Mouse (Mus musculus) regulatory T cell (primary cell): ENCODE results near the gene Senp3.
"Not testable (repeated sequence)": the region's sequence is repeated elsewhere in the genome, so short reads cannot be mapped to it uniquely, and the experiment has no call there.

Experiments used
- in situ Hi-C: fragments of 300-600 bp; cut with MboI, MseI; formaldehyde crosslinking; loops from one replicate; pipeline ENCODE4 v1.15.1; 2025; ENCODE audit warnings: high pct_unique_total_duplicates

Senp3 gene

DNA sequence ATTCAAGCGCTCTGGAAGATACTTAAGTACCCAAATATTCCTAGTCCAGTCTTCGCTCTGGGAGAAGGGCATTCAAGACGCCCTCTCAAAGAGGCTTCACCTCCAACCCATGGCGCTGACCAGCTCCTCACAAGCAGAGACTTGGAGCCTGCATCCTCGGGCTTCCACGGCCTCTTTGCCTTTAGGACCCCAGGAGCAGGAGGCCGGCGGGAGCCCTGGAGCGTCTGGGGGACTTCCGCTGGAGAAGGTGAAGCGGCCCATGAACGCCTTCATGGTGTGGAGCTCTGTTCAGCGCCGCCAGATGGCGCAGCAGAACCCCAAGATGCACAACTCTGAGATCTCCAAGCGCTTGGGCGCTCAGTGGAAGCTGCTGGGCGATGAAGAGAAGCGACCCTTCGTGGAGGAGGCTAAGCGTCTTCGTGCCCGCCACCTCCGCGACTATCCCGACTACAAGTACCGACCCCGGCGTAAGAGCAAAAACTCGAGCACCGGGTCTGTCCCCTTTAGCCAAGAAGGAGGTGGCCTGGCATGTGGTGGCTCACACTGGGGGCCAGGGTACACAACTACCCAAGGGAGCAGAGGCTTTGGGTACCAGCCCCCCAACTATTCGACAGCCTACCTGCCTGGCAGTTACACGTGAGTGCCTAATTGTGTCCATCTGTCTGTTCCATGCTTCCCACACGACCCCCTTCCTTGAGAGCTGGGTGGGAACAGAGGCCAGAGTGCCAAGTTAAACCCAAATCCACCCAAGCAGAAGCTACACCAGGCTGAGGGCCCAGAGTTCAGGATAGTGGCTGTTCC lies 26.4 kb downstream of the Senp3 start, which contains the start of gene Sox15:
Gene Sox15 (plus strand): TSS at position 51 of the 801 bp plus-strand sequence.
- in situ Hi-C loops: loop anchor here (5.0 kb wide), 1 partner anchor 73 kb away; the partner anchor contains the start of genes Trp53 and Wrap53

DNA sequence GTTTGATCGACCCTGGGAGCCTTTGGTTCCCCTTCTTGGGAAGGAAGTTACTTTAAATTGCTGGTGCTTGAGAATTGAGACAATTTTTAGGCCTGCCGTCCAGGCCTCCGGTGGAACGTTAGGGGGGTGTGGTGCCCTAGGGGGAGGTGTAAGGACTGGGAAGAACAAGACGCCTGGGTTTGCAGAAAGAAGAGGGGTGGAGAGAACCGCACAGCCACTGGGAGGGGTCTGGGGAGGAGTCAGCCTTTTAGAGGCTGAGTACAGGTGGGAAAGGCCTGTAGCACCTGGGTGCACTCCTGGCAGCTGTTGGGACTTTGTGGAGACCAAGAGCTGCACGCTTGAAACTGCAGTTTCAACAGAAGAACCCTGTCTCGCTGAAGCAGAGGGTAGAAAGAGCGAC lies 27.1 kb downstream of the Senp3 start:
- in situ Hi-C loops: loop anchor here (5.0 kb wide), 1 partner anchor 72 kb away; the partner anchor contains the start of genes Trp53 and Wrap53

DNA sequence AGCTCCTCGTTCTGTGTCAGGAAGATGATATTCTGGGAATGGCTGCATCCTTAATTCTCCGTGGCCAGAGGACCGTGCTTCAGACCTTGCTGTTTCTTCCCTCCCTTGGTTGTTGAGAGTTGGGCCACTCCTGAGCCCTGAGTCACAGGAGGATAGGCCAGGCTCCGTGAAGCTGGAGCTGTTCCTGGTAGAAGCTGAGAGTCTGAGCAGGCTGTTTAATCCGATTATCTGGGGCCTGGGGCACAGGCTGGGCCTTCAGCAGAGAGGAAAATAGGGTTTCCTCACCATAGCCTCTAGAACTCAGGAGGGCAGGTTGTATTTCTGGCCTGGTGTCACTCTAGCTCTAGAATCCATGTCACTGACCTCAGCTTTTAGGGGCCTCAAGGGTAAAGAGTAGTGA lies 28.5 kb downstream of the Senp3 start:
- in situ Hi-C loops: no loop called here

GRCm38 (mm10) chr11:69645860-69646259 lies 36.0 kb downstream of the Senp3 start:
- in situ Hi-C loops: no loop called here

DNA sequence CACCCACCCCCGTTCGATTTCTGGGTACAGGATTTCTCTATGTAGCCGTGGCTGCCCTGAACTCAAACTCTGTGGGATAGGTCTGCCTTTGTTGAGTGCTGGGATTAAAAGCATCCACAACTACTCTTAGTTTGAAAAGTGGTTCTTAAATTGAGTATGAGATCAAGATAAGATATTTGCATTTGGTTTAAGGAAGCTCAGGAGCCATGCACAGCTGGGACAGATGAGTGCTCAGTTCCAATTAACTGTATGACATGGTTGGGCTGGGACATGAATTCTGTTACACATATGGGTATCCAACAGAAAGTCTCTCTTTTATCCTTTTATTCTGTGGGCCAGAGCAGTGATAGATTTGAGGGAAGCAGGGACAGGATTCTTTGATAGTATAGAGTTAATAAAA lies 46.4 kb downstream of the Senp3 start:
- in situ Hi-C loops: no loop called here

DNA sequence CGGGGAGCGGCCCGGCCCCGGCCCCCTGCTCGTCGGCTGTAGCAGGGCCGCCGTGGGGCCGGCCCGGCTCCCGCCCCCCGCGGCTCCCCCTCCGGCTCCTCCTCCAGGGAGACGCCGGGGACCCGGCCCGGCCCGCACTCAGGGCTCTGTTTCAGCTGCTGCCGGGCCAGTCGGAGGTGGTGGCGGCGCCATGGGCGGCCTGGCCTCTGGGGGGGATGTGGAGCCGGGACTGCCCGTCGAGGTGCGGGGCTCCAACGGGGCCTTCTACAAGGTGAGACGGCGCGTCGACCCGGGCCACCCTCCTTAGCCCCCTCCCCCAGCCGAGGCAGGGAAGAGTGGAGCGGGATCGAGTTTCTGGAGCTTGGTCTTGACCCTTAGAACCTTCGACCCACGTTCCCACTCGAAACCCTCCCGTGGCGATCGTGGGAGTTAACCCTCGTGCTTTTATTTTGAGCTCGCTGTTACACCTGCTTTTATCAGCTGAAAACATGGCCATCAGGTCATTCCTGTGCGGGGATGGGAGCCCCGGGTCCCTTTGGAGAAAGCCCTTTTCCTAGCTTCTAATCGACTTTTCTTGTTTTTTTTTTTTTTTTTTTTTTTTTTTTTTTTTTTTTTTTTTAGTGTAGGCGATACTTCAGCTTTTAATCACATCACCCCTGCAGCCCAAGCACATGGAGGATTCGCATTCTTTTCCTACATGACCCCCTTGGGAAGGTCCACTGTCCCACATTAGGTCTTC lies 48.6 kb downstream of the Senp3 start:
- in situ Hi-C loops: no loop called here

DNA sequence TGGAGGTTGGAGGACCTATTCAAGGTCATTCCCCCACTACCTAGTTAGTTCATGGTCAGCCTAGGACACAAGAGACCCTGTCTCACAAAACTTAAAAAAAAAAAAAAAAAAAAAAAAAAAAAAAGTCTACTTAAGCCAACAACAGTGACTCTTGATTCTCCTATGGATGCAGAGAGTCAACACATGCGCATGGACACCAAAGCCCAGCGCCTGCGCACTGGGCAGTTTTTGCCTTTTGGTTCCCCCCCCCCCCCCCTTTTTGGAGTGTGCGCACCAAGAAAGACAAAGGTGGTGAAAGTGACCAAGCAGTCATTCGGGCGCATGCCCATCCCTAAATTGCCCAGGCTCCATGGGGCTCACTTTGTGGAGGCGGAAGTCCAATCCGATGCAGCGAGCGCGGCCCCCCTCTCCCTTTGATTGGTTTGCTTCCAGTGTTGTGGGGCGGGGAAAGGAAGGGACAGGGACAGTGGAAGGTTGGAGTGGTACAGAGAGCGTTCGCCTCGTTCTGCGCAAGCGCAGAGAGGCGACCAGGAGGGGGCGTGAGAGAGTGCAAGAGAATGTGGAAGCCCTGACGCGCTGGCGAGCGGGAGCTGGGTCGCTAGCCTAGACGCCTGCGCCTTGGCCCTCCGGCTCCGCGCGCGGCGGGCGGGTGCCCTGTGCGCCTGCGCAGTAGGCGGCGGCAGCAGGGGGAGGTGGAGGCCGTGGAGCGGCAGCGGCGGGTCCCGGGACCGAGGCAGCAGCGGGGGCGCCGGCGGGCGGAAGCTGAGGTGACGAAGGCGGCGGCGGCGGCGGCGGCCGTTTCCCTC lies 49.4 kb downstream of the Senp3 start, which contains the start of gene Fxr2:
Gene Fxr2 (plus strand): TSS at position 707 of the 806 bp plus-strand sequence.
- in situ Hi-C loops: no loop called here

GRCm38 (mm10) chr11:69629802-69630201 lies 52.1 kb downstream of the Senp3 start:
- in situ Hi-C loops: no loop called here

DNA sequence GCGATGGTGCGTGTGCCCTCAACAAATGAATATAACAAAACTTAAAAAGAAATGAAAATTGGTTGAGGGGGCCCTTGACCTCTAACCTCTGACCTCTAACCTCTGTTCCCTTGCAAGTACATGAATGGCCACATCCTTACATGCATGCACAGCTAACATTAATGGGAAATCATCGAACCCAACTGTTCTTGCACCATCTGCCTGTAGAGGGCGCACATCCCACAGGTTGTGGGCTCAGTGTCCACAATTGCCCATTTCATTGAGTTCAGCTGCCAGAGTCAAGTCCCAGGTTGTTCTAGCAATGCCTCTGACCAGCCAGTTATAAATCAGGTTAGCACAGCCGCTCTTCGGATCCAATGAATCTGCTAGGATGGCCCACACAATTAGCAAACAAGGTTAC lies 53.6 kb downstream of the Senp3 start:
- in situ Hi-C loops: no loop called here

GRCm38 (mm10) chr11:69624339-69624738 lies 57.5 kb downstream of the Senp3 start:
- in situ Hi-C loops: not testable (repeated sequence)
